Comparison of ENCODE assay signal across 9 mouse cellular contexts in the genomic region with DNA sequence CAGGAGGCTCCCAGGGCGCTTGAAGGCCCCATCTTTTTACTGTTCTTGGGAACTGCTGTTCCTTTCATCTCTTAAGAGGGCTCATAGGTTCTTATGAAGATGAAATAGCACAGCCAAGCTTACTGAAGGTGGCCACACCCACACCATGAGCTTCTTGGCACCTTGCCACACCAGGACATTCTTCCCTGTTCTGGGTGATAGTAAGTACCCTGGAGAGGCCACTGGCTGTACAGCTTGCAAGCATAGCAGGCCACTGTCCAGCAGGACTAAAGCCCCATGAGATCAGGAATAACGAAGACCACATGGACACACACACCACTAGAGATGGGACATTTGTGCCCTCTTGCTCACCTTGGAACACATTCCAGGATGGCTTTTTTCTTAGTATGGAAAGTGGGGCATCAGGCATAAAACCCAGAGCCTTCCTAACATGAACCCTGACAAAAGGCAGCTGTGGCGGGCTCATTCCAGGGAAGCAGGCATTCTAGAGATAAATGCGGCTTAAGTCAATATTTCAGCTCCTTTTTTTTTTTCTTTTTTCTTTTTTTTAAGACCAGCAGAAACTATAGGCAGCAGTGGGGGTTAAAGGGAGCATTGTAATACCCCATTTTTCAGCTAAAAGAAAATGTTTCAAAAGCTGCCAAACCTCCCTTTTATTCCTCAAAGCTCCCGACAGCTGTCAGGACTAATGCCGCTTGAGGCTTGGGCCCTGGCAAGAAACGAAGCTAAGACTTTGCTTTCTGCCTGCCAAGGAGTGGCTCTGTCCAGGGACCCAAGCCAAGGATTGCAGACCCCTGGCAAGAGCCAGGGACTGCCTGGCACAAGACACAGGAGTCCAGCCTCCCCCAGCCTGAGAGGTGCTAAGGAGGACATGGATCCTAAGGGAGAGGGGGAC.
DNase-seq lines count a peak whose midpoint lies in the region; ATAC-seq and TF ChIP-seq lines count a peak whose summit lies in the region.
"Had no signal": no experiment of that assay in that cellular context is flagged by ENCODE, and none has a peak within 500 bp of the region (broad histone marks: within the 10 kb centered on the region; RNA-seq: fewer than 3 reads in every experiment).

No protein-coding gene starts in this region.

- no peak for TF ChIP-seq CTCF in kidney, adult 2 months (conservative IDR thresholded peaks at IDR 0.05; ENCODE audit: insufficient read depth, insufficient read length, low read depth, low read length)

- peaks cover 36% of the 10 kb centered on the region for H3K36me3 ChIP-seq in embryonic facial prominence, embryonic 15.5 days
- H3K36me3 ChIP-seq in kidney, adult 2 months (ENCODE audit: control insufficient read depth, insufficient read depth, low read length) = no peaks in the 10 kb centered on the region

- peak; percentile 41 for DNase-seq in gastrocnemius, postnatal 10 days
- DNase-seq in gastrocnemius, postnatal 25 days = no peak
- peak; percentile 77 for DNase-seq in 3T3-L1 (ENCODE audit: low read depth, low spot score)
- peak; percentile 63 for DNase-seq in kidney, adult 2 months
- DNase-seq in lung, postnatal 10 days = peak; percentile 76
- no peak for DNase-seq in thymus, postnatal 14 days
- DNase-seq in spleen, postnatal 36 days (ENCODE audit: low spot score in 2 of 2) = no peak

- WGBS in embryonic facial prominence, embryonic 15.5 days = 39% methylated on average over 7 of the region's 7 CpGs
- WGBS in kidney, adult 2 months = 76% methylated on average over 7 of the region's 7 CpGs

- no peak overlapping the region for H3K4me3 ChIP-seq in embryonic facial prominence, embryonic 15.5 days (replicated peaks)
- no peak overlapping the region for H3K4me3 ChIP-seq in kidney, adult 2 months (ENCODE audit: insufficient read depth, low read depth, low read length)

- no peak overlapping the region for H3K9ac ChIP-seq in embryonic facial prominence, embryonic 15.5 days
- H3K9ac ChIP-seq: liver, embryonic 14.5 days had no signal

- no peak overlapping the region for H3K4me2 ChIP-seq in embryonic facial prominence, embryonic 15.5 days (replicated peaks)

- peak; percentile 31 for ATAC-seq in embryonic facial prominence, embryonic 15.5 days (ENCODE audit: insufficient number of reproducible peaks, low FRiP score, low TSS enrichment, low read depth)

- no peaks in the 10 kb centered on the region for H3K27me3 ChIP-seq in embryonic facial prominence, embryonic 15.5 days
- H3K27me3 ChIP-seq in kidney, adult 2 months (replicated peaks; ENCODE audit: control insufficient read depth, insufficient read depth, low read length) = no peaks in the 10 kb centered on the region

- peaks cover 15% of the 10 kb centered on the region for H3K4me1 ChIP-seq in embryonic facial prominence, embryonic 15.5 days
- H3K4me1 ChIP-seq in kidney, adult 2 months (ENCODE audit: control insufficient read depth, insufficient read depth, low read length) = no peaks in the 10 kb centered on the region; the same call in 1 of the 2 replicates

- H3K27ac ChIP-seq in embryonic facial prominence, embryonic 15.5 days (replicated peaks) = peak overlapping the region; percentile 61
- H3K27ac ChIP-seq in kidney, adult 2 months (ENCODE audit: insufficient read depth, low read depth, low read length) = no peak overlapping the region
- H3K27ac ChIP-seq: liver, embryonic 14.5 days had no signal

- no peaks in the 10 kb centered on the region for H3K9me3 ChIP-seq in embryonic facial prominence, embryonic 15.5 days (replicated peaks)

- no peak for TF ChIP-seq POLR2A in kidney, adult 2 months (IDR thresholded peaks at IDR 0.05; ENCODE audit: low read depth, low read length)

Comparison
In these comparisons a context has a peak if more than half of its experiments do, and no peak if none do; other contexts are left out.
1. DNase-seq: peak in gastrocnemius, postnatal 10 days (single experiment), 3T3-L1 (single experiment), kidney, adult 2 months (single experiment) and lung, postnatal 10 days (single experiment); none in gastrocnemius, postnatal 25 days (single experiment), thymus, postnatal 14 days (single experiment) and spleen, postnatal 36 days (0 of 2).